Mouse (Mus musculus) CH12.LX (cell line): ENCODE measurements around the gene Cln6. TPM values are rescaled to one million over a fixed set of nuclear protein-coding genes. Genes with fewer than 3 reads are reported as not detected.

Experiments used
- DNase-seq: peaks from one replicate; pipeline ENCODE4 v3.0.0-alpha.2; 2013; ENCODE audit errors: extremely low read depth
- H3K27ac ChIP-seq: 2 replicates; pipeline ENCODE4 v1.5.1; 2012; ENCODE audit warnings: low read depth, mild to moderate bottlenecking, control low read depth, moderate library complexity; ENCODE audit not compliant: insufficient read depth
- H3K27me3 ChIP-seq: replicated peaks from 2 replicates; pipeline ENCODE3; 2012; ENCODE audit warnings: inconsistent platforms
- H3K36me3 ChIP-seq, 2 experiments: replicated peaks in 1 of 2; 2 replicates each; pipeline versions ENCODE3 to v1.6.1; 2012; ENCODE audit warnings: inconsistent platforms in 1 of 2, low read length in 1 of 2, mild to moderate bottlenecking in 1 of 2, mixed read lengths in 1 of 2, moderate library complexity in 1 of 2; ENCODE audit not compliant: control insufficient read depth in 1 of 2, insufficient read depth in 1 of 2
- H3K4me1 ChIP-seq, 2 experiments: 2 replicates each; pipeline ENCODE4 v1.6.1; 2012; ENCODE audit warnings: inconsistent platforms in 1 of 2, moderate library complexity in 1 of 2; ENCODE audit not compliant: insufficient read depth in 2 of 2, control insufficient read depth in 1 of 2
- H3K4me2 ChIP-seq: 2 replicates; pipeline ENCODE4 v1.6.1; 2012; ENCODE audit warnings: low read depth, mild to moderate bottlenecking, control low read depth; ENCODE audit not compliant: poor library complexity, insufficient read depth, severe bottlenecking
- H3K4me3 ChIP-seq, 3 experiments: fragments of 150-350 bp in 1 of 3; sonication (generic) in 1 of 3; replicated peaks in 1 of 3; 2 replicates each; pipeline versions ENCODE3 to v1.5.1; 2011 to 2012; ENCODE audit warnings: low read depth in 2 of 3, low read length in 2 of 3, mild to moderate bottlenecking in 2 of 3, moderate library complexity in 2 of 3, control low read depth in 1 of 3, improper control_type of control experiment in 1 of 3, inconsistent platforms in 1 of 3, mixed read lengths in 1 of 3; ENCODE audit not compliant: poor library complexity in 1 of 3
- H3K79me2 ChIP-seq: replicated peaks from 2 replicates; pipeline ENCODE4 v1.6.1; 2012; ENCODE audit warnings: mild to moderate bottlenecking, moderate library complexity; ENCODE audit not compliant: control insufficient read depth, poor library complexity, insufficient read depth, severe bottlenecking; ENCODE audit errors: extremely low read depth
- H3K9ac ChIP-seq: 2 replicates; pipeline ENCODE4 v1.6.1; 2012; ENCODE audit warnings: low read depth, mild to moderate bottlenecking, control low read depth, moderate library complexity; ENCODE audit not compliant: insufficient read depth
- H3K9me3 ChIP-seq: replicated peaks from 2 replicates; pipeline ENCODE3; 2012; ENCODE audit warnings: low read length, inconsistent platforms, mixed read lengths
- CHD2 ChIP-seq: IDR thresholded peaks from 2 replicates; pipeline ENCODE4 v1.6.1; 2011; ENCODE audit warnings: low read length, improper control_type of control experiment
- CTCF ChIP-seq, 2 experiments: IDR thresholded peaks in 1 of 2; conservative IDR thresholded peaks in 1 of 2; 2 replicates each; pipeline ENCODE4 v1.5.1; 2011 to 2012; ENCODE audit warnings: low read depth in 2 of 2, low read length in 2 of 2, improper control_type of control experiment in 1 of 2, inconsistent platforms in 1 of 2, mild to moderate bottlenecking in 1 of 2, moderate library complexity in 1 of 2
- ELF1 ChIP-seq: IDR thresholded peaks from 2 replicates; pipeline ENCODE4 v1.6.1; 2014; ENCODE audit warnings: low read depth, mild to moderate bottlenecking, inconsistent platforms, low read length, improper control_type of control experiment
- HCFC1 ChIP-seq: IDR thresholded peaks from 2 replicates; pipeline ENCODE4 v1.6.1; 2012; ENCODE audit warnings: low read depth, mild to moderate bottlenecking, inconsistent platforms, low read length, improper control_type of control experiment
- IRF4 ChIP-seq: IDR thresholded peaks from 2 replicates; pipeline ENCODE4 v1.6.1; 2014; ENCODE audit warnings: low read depth, mild to moderate bottlenecking, inconsistent platforms, low read length, improper control_type of control experiment
- JUND ChIP-seq: conservative IDR thresholded peaks from 2 replicates; pipeline ENCODE4 v1.6.1; 2011; ENCODE audit warnings: low read depth, low read length, improper control_type of control experiment
- KAT2A ChIP-seq: IDR thresholded peaks from 2 replicates; pipeline ENCODE4 v1.6.1; 2012; ENCODE audit warnings: low read length, improper control_type of control experiment, inconsistent platforms; ENCODE audit not compliant: insufficient replicate concordance
- MAX ChIP-seq: IDR thresholded peaks from 2 replicates; pipeline ENCODE4 v1.6.1; 2011; ENCODE audit warnings: low read length, improper control_type of control experiment
- MEF2A ChIP-seq: IDR thresholded peaks from 2 replicates; pipeline ENCODE4 v1.6.1; 2014; ENCODE audit warnings: low read depth, mild to moderate bottlenecking, inconsistent platforms, low read length, improper control_type of control experiment, borderline replicate concordance
- MXI1 ChIP-seq: IDR thresholded peaks from 2 replicates; pipeline ENCODE4 v1.6.1; 2011; ENCODE audit warnings: mild to moderate bottlenecking, low read depth, low read length, improper control_type of control experiment
- NRF1 ChIP-seq: IDR thresholded peaks from 2 replicates; pipeline ENCODE4 v1.6.1; 2014; ENCODE audit warnings: low read depth, mild to moderate bottlenecking, inconsistent platforms, low read length, improper control_type of control experiment, moderate library complexity
- PAX5 ChIP-seq: IDR thresholded peaks from 2 replicates; pipeline ENCODE4 v1.6.1; 2012; ENCODE audit warnings: low read length, inconsistent platforms, mixed read lengths
- POLR2AphosphoS2 ChIP-seq: IDR thresholded peaks from 2 replicates; pipeline ENCODE4 v1.6.1; 2011; ENCODE audit warnings: low read depth, low read length, improper control_type of control experiment
- RAD21 ChIP-seq: IDR thresholded peaks from 2 replicates; pipeline ENCODE4 v1.6.1; 2011; ENCODE audit warnings: low read depth, mild to moderate bottlenecking, low read length, improper control_type of control experiment, moderate library complexity
- SMC3 ChIP-seq: IDR thresholded peaks from 2 replicates; pipeline ENCODE4 v1.6.1; 2011; ENCODE audit warnings: low read depth, low read length, improper control_type of control experiment
- TCF12 ChIP-seq: IDR thresholded peaks from 2 replicates; pipeline ENCODE4 v1.6.1; 2014; ENCODE audit warnings: low read depth, mild to moderate bottlenecking, inconsistent platforms, low read length, improper control_type of control experiment
- UBTF ChIP-seq: IDR thresholded peaks from 2 replicates; pipeline ENCODE4 v1.6.1; 2012; ENCODE audit warnings: low read depth, mild to moderate bottlenecking, inconsistent platforms, low read length, improper control_type of control experiment, moderate library complexity
- ZKSCAN1 ChIP-seq: IDR thresholded peaks from 2 replicates; pipeline ENCODE4 v1.6.1; 2012; ENCODE audit warnings: low read depth, inconsistent platforms, low read length, improper control_type of control experiment, borderline replicate concordance
- ZNF384 ChIP-seq: IDR thresholded peaks from 2 replicates; pipeline ENCODE4 v1.6.1; 2012; ENCODE audit warnings: low read depth, low read length, improper control_type of control experiment, inconsistent platforms
- dilution Hi-C: fragments of 300-500 bp; cut with MboI; formaldehyde crosslinking; loops from 2 replicates; pipeline ENCODE4 v1.14.3; 2020; ENCODE audit warnings: low sequenced_read_pairs; ENCODE audit not compliant: extremely low pct_unique_long_range_greater_than_20kb, extremely low pct_ligation_motif_present
- in situ Hi-C: fragments of 300-500 bp; cut with MboI; formaldehyde crosslinking; loops from 3 replicates; pipeline ENCODE4 v1.14.3; 2019; ENCODE audit warnings: low sequenced_read_pairs, low pct_ligation_motif_present, low pct_unique_long_range_greater_than_20kb, mixed read lengths
- polyA plus RNA-seq: library from polyadenylated mRNA; unstranded; fragments of >175 nt; gene quantifications from 2 replicates; pipeline ENCODE4 v1.2.1, GENCODE M21; 2012; ENCODE audit warnings: low read depth; ENCODE audit not compliant: insufficient read length
- total RNA-seq, 2 experiments: library from RNA; depleted of rRNA; stranded (reverse); fragments of 300-350 nt in 1 of 2; fragments of >200 nt in 1 of 2; gene quantifications; 2 replicates each; pipeline ENCODE4 v1.2.3; 2012 to 2014

The Cln6 gene
- total and polyA plus RNA-seq, 3 experiments: 17.8 to 35.1 (median 25.3) TPM

GRCm38 (mm10) chr9:62834906-62835305 is 3.7 kb upstream of the Cln6 start:
- Histone ChIP-seq H3K27ac (no peak overlapping the region), H3K9me3 (no peaks in the 10 kb centered on the region), H3K4me3 (no peak overlapping the region), H3K9ac (no peak overlapping the region), H3K4me1 (peaks cover 9 to 15% of the 10 kb centered on the region in 2 experiments; a peak in 2 of 4 replicates)
- TF ChIP-seq IRF4 (no peak), ZKSCAN1 (no peak), CTCF (conservative IDR thresholded peaks at IDR 0.05 in 1 of 2, IDR thresholded peaks at IDR 0.05 in 1 of 2; ENCODE audit: low read depth in 2 of 2, low read length in 2 of 2) (no peak), SMC3 (no peak), POLR2AphosphoS2 (no peak), RAD21 (no peak), TCF12 (no peak), CHD2 (no peak), MXI1 (no peak), UBTF (no peak), MAX (no peak), PAX5 (no peak), JUND (no peak), KAT2A (no peak), MEF2A (no peak), ZNF384 (no peak), ELF1 (no peak), NRF1 (no peak), HCFC1 (no peak)
- TF ChIP-seq, all 38 proteins: peak for 0
- dilution Hi-C loops (no loop called here), in situ Hi-C loops (no loop called here)
- Histone ChIP-seq H3K79me2 (no peaks in the 10 kb centered on the region), H3K27me3 (no peaks in the 10 kb centered on the region), H3K36me3 (peaks cover 0 to 1% of the 10 kb centered on the region in 2 experiments), H3K4me2 (no peak overlapping the region)
- no peak for DNase-seq

GRCm38 (mm10) chr9:62835705-62836446 is 2.7 kb upstream of the Cln6 start:
- peaks cover 9 to 25% of the 10 kb centered on the region in 2 experiments; a peak in 2 of 4 replicates for H3K4me1 ChIP-seq
- no peak overlapping the region for H3K4me2 ChIP-seq
- TF ChIP-seq CTCF (conservative IDR thresholded peaks at IDR 0.05 in 1 of 2, IDR thresholded peaks at IDR 0.05 in 1 of 2; ENCODE audit: low read depth in 2 of 2, low read length in 2 of 2) (peak in 1 of 2 experiments; percentile 48; a peak in 2 of 4 replicates), IRF4 (no peak), RAD21 (peak; percentile 3), SMC3 (peak; percentile 21; the same call in 1 of the 2 replicates)
- H3K36me3 ChIP-seq: peaks cover 0 to 11% of the 10 kb centered on the region in 2 experiments
- no peak overlapping the region for H3K4me3 ChIP-seq
- no peak for DNase-seq
- no peak overlapping the region for H3K9ac ChIP-seq
- no peaks in the 10 kb centered on the region for H3K9me3 ChIP-seq
- H3K79me2 ChIP-seq: no peaks in the 10 kb centered on the region
- H3K27me3 ChIP-seq: no peaks in the 10 kb centered on the region
- in situ Hi-C loops (no loop called here), dilution Hi-C loops (no loop called here)
- H3K27ac ChIP-seq: no peak overlapping the region
